Mouse (Mus musculus): ENCODE data around the gene Senp1.

DNA sequence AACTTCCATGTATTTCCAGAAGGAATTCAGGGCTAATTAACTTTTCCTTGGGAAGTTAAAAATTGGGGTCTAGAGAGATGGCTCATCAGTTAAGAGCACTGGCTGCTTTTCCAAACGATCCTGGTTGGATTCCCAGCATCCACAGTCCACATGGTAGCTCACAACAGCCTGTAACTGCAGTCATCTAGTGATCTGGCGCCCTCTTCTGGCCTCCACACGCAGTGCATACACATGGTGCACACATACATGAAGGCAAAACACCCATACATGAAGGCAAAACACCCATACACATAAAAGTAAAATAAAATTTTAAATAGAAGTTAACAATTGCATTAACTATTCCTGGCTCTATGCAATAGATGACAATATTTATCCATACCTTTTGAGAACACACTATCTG, 3.4 kb upstream of the Senp1 start:
- TF ChIP-seq TAL1 (IDR thresholded peaks at IDR 0.05; ENCODE audit: low read length) = no peak
- TF ChIP-seq GATA1 (IDR thresholded peaks at IDR 0.05; ENCODE audit: low read length) = no peak

Data from erythroblast, embryonic 14.5 days (primary cell).